Mouse (Mus musculus): ENCODE data around the gene Rere. TPM values are rescaled to one million over a fixed set of nuclear protein-coding genes. Genes with fewer than 3 reads are reported as not detected.

Rere gene
- polyA plus RNA-seq, 2 experiments = 28.5 to 43.3 TPM

GRCm38 (mm10) chr4:150559514-150559913 lies 278.1 kb downstream of the Rere start:
- no peak for ATAC-seq (ENCODE audit: low FRiP score, low read depth)
- no peaks in the 10 kb centered on the region for H3K27me3 ChIP-seq (ENCODE audit: control insufficient read depth, insufficient read depth, low read length)
- H3K4me2 ChIP-seq (replicated peaks; ENCODE audit: low read depth, low read length, severe bottlenecking) = no peak overlapping the region
- H3K4me1 ChIP-seq (ENCODE audit: control insufficient read depth, insufficient read depth, low read length) = peaks cover 12% of the 10 kb centered on the region
- 78% methylated on average over 3 of the region's 3 CpGs for WGBS
- no peaks in the 10 kb centered on the region for H3K36me3 ChIP-seq (ENCODE audit: control insufficient read depth, insufficient read depth, low read length)
- H3K4me3 ChIP-seq (replicated peaks; ENCODE audit: low read length) = no peak overlapping the region
- no peak for DNase-seq (ENCODE audit: low spot score)
- H3K27ac ChIP-seq (replicated peaks; ENCODE audit: low read depth, low read length) = no peak overlapping the region
- no peaks in the 10 kb centered on the region for H3K9me3 ChIP-seq (ENCODE audit: control insufficient read depth, low read length)
- no peak for TF ChIP-seq POLR2A (IDR thresholded peaks at IDR 0.05; ENCODE audit: borderline replicate concordance, extremely low read depth, insufficient read depth, insufficient read length)
- no peak overlapping the region for H3K9ac ChIP-seq (ENCODE audit: low read depth, low read length, severe bottlenecking)

- no peak overlapping the region for H3K4me2 ChIP-seq (replicated peaks; ENCODE audit: low read depth, low read length, severe bottlenecking)
- TF ChIP-seq POLR2A (IDR thresholded peaks at IDR 0.05; ENCODE audit: borderline replicate concordance, extremely low read depth, insufficient read depth, insufficient read length) = no peak
- H3K27me3 ChIP-seq (ENCODE audit: control insufficient read depth, insufficient read depth, low read length) = no peaks in the 10 kb centered on the region
- H3K9me3 ChIP-seq (ENCODE audit: control insufficient read depth, low read length) = no peaks in the 10 kb centered on the region
- no peak overlapping the region for H3K27ac ChIP-seq (replicated peaks; ENCODE audit: low read depth, low read length)
- WGBS = 27% methylated on average over 5 of the region's 5 CpGs
- no peak overlapping the region for H3K9ac ChIP-seq (ENCODE audit: low read depth, low read length, severe bottlenecking)
- H3K4me1 ChIP-seq (ENCODE audit: control insufficient read depth, insufficient read depth, low read length) = no peaks in the 10 kb centered on the region; the same call in none of the 2 replicates
- no peak overlapping the region for H3K4me3 ChIP-seq (replicated peaks; ENCODE audit: low read length)
- peaks cover 2% of the 10 kb centered on the region; the same call in 1 of the 2 replicates for H3K36me3 ChIP-seq (ENCODE audit: control insufficient read depth, insufficient read depth, low read length)
- no peak for DNase-seq (ENCODE audit: low spot score)
- ATAC-seq (ENCODE audit: low FRiP score, low read depth) = no peak
These were observed 281.8 kb downstream of the Rere start for GRCm38 (mm10) chr4:150563281-150563680.

- Histone ChIP-seq H3K27me3 (ENCODE audit: control insufficient read depth, insufficient read depth, low read length) (no peaks in the 10 kb centered on the region), H3K36me3 (ENCODE audit: control insufficient read depth, insufficient read depth, low read length) (peaks cover 2% of the 10 kb centered on the region; the same call in 1 of the 2 replicates), H3K4me2 (replicated peaks; ENCODE audit: low read depth, low read length, severe bottlenecking) (no peak overlapping the region), H3K9ac (ENCODE audit: low read depth, low read length, severe bottlenecking) (no peak overlapping the region), H3K4me3 (replicated peaks; ENCODE audit: low read length) (no peak overlapping the region), H3K27ac (replicated peaks; ENCODE audit: low read depth, low read length) (no peak overlapping the region), H3K9me3 (ENCODE audit: control insufficient read depth, low read length) (no peaks in the 10 kb centered on the region), H3K4me1 (ENCODE audit: control insufficient read depth, insufficient read depth, low read length) (peaks cover 17% of the 10 kb centered on the region)
- WGBS = 68% methylated on average over 6 of the region's 6 CpGs
- DNase-seq (ENCODE audit: low spot score) (no peak), ATAC-seq (ENCODE audit: low FRiP score, low read depth) (no peak)
- TF ChIP-seq POLR2A (IDR thresholded peaks at IDR 0.05; ENCODE audit: borderline replicate concordance, extremely low read depth, insufficient read depth, insufficient read length) = no peak
These were observed 284.7 kb downstream of the Rere start for GRCm38 (mm10) chr4:150566193-150566592.

- no peak for ATAC-seq (ENCODE audit: low FRiP score, low read depth)
- 35% methylated on average over 9 of the region's 9 CpGs for WGBS
- Histone ChIP-seq H3K9ac (ENCODE audit: low read depth, low read length, severe bottlenecking) (peak overlapping the region; percentile 95), H3K4me2 (replicated peaks; ENCODE audit: low read depth, low read length, severe bottlenecking) (peak overlapping the region; percentile 77), H3K4me1 (ENCODE audit: control insufficient read depth, insufficient read depth, low read length) (peaks cover 20% of the 10 kb centered on the region), H3K27me3 (ENCODE audit: control insufficient read depth, insufficient read depth, low read length) (no peaks in the 10 kb centered on the region), H3K36me3 (ENCODE audit: control insufficient read depth, insufficient read depth, low read length) (peaks cover 12% of the 10 kb centered on the region), H3K4me3 (replicated peaks; ENCODE audit: low read length) (peak overlapping the region; percentile 92), H3K9me3 (ENCODE audit: control insufficient read depth, low read length) (no peaks in the 10 kb centered on the region), H3K27ac (replicated peaks; ENCODE audit: low read depth, low read length) (peak overlapping the region; percentile 90)
- TF ChIP-seq POLR2A (IDR thresholded peaks at IDR 0.05; ENCODE audit: borderline replicate concordance, extremely low read depth, insufficient read depth, insufficient read length) = no peak
- no peak for DNase-seq (ENCODE audit: low spot score)
These were observed 287.1 kb downstream of the Rere start for GRCm38 (mm10) chr4:150568318-150569134.

- DNase-seq (ENCODE audit: low spot score) (peak; percentile 45), ATAC-seq (ENCODE audit: low FRiP score, low read depth) (peak; percentile 87)
- 0 out of 2 replicates have a peak, but pooled peaks have one; percentile 39 for TF ChIP-seq POLR2A (IDR thresholded peaks at IDR 0.05; ENCODE audit: borderline replicate concordance, extremely low read depth, insufficient read depth, insufficient read length)
- under 1% methylated on average over 49 of the region's 73 CpGs for WGBS
- Histone ChIP-seq H3K4me3 (replicated peaks; ENCODE audit: low read length) (peak overlapping the region; percentile 92), H3K9ac (ENCODE audit: low read depth, low read length, severe bottlenecking) (peak overlapping the region; percentile 95), H3K27me3 (ENCODE audit: control insufficient read depth, insufficient read depth, low read length) (no peaks in the 10 kb centered on the region), H3K4me1 (ENCODE audit: control insufficient read depth, insufficient read depth, low read length) (peaks cover 20% of the 10 kb centered on the region), H3K4me2 (replicated peaks; ENCODE audit: low read depth, low read length, severe bottlenecking) (peak overlapping the region; percentile 77), H3K27ac (replicated peaks; ENCODE audit: low read depth, low read length) (peak overlapping the region; percentile 90), H3K9me3 (ENCODE audit: control insufficient read depth, low read length) (no peaks in the 10 kb centered on the region), H3K36me3 (ENCODE audit: control insufficient read depth, insufficient read depth, low read length) (peaks cover 14% of the 10 kb centered on the region)
These were observed 287.8 kb downstream of the Rere start for GRCm38 (mm10) chr4:150569135-150569833.
